Mouse (Mus musculus): Measurements from ENCODE around the gene Elf4. TPM values are rescaled to one million over a fixed set of nuclear protein-coding genes. Genes with fewer than 3 reads are reported as not detected.

Gene Elf4
- polyA plus RNA-seq, 1 experiment: 3.5 TPM

DNA sequence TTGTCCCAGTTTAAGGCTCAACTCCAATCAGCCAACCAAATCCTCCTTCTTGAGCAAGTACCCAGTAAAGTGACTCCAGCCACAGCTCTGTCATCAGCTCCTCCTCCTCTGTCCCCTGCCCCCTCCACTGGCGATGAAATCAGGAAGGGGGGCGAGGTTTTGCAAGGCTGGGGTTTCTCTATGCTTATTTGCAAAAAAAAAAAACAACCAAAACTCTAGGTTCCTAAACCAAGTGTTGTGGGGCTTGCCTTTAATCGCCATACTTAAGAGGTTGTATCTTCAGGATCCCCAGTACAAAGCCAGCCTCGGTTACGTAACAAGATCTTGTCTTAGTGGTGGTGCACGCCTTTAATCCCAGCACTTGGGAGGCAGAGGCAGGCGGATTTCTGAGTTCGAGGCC, 34.3 kb downstream of the Elf4 start:
- peaks cover 7% of the 10 kb centered on the region for H3K27me3 ChIP-seq (replicated peaks)
- peaks cover 91% of the 10 kb centered on the region for H3K4me1 ChIP-seq
- H3K36me3 ChIP-seq (replicated peaks; ENCODE audit: low read length): no peaks in the 10 kb centered on the region
- H3K9me3 ChIP-seq: no peaks in the 10 kb centered on the region
- peak overlapping the region; percentile 35 for H3K4me3 ChIP-seq (replicated peaks)
- TF ChIP-seq FLI1 (IDR thresholded peaks at IDR 0.05; ENCODE audit: low read length): no peak
- TF ChIP-seq GATA1 (IDR thresholded peaks at IDR 0.05; ENCODE audit: borderline replicate concordance, low read length): no peak

DNA sequence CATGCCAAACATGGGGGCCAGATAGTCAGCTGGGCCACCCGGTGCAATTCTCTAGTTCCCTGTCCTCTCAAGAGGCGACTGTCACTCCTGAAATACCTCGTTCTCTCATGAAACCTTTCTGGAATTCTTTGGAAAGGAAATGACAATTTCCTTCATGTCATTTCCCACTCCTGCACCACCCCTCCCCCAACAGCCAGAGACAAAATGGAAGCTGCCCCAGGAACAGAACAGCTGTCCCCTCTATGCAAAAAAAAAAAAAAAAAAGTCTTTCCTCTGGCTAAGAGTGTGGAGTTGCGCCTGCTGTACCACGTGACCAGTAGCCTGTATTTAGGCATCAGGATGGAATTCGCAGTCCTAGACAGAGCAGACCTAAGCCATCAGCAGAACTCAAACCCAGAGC, 34.7 kb downstream of the Elf4 start:
- TF ChIP-seq FLI1 (IDR thresholded peaks at IDR 0.05; ENCODE audit: low read length): no peak
- TF ChIP-seq GATA1 (IDR thresholded peaks at IDR 0.05; ENCODE audit: borderline replicate concordance, low read length): no peak
- Histone ChIP-seq H3K27me3 (replicated peaks) (peaks cover 6% of the 10 kb centered on the region), H3K9me3 (no peaks in the 10 kb centered on the region), H3K4me1 (peaks cover 91% of the 10 kb centered on the region), H3K36me3 (replicated peaks; ENCODE audit: low read length) (no peaks in the 10 kb centered on the region), H3K4me3 (replicated peaks) (peak overlapping the region; percentile 57)

GRCm38 (mm10) chrX:48425280-48425679, 37.7 kb downstream of the Elf4 start:
- H3K9me3 ChIP-seq: no peaks in the 10 kb centered on the region
- peak overlapping the region; percentile 92 for H3K4me3 ChIP-seq (replicated peaks)
- H3K36me3 ChIP-seq (replicated peaks; ENCODE audit: low read length): peaks cover 10% of the 10 kb centered on the region
- peaks cover 8% of the 10 kb centered on the region for H3K27me3 ChIP-seq (replicated peaks)
- TF ChIP-seq FLI1 (IDR thresholded peaks at IDR 0.05; ENCODE audit: low read length) (no peak), GATA1 (IDR thresholded peaks at IDR 0.05; ENCODE audit: borderline replicate concordance, low read length) (no peak)
- peaks cover 63% of the 10 kb centered on the region for H3K4me1 ChIP-seq

- H3K36me3 ChIP-seq (replicated peaks; ENCODE audit: low read length): peaks cover 15% of the 10 kb centered on the region
- TF ChIP-seq GATA1 (IDR thresholded peaks at IDR 0.05; ENCODE audit: borderline replicate concordance, low read length): no peak
- no peak for TF ChIP-seq FLI1 (IDR thresholded peaks at IDR 0.05; ENCODE audit: low read length)
- H3K9me3 ChIP-seq: no peaks in the 10 kb centered on the region
- H3K27me3 ChIP-seq (replicated peaks): peaks cover 9% of the 10 kb centered on the region
- peaks cover 56% of the 10 kb centered on the region for H3K4me1 ChIP-seq
- peak overlapping the region; percentile 92 for H3K4me3 ChIP-seq (replicated peaks)
Observed at GRCm38 (mm10) chrX:48424583-48424982, 38.3 kb downstream of the Elf4 start.

- TF ChIP-seq FLI1 (IDR thresholded peaks at IDR 0.05; ENCODE audit: low read length) (no peak), GATA1 (IDR thresholded peaks at IDR 0.05; ENCODE audit: borderline replicate concordance, low read length) (no peak)
- H3K4me3 ChIP-seq (replicated peaks): peak overlapping the region; percentile 92
- H3K4me1 ChIP-seq: peaks cover 54% of the 10 kb centered on the region
- H3K27me3 ChIP-seq (replicated peaks): peaks cover 13% of the 10 kb centered on the region
- H3K9me3 ChIP-seq: no peaks in the 10 kb centered on the region
- peaks cover 24% of the 10 kb centered on the region for H3K36me3 ChIP-seq (replicated peaks; ENCODE audit: low read length)
Observed at GRCm38 (mm10) chrX:48423671-48424070, 39.3 kb downstream of the Elf4 start.

DNA sequence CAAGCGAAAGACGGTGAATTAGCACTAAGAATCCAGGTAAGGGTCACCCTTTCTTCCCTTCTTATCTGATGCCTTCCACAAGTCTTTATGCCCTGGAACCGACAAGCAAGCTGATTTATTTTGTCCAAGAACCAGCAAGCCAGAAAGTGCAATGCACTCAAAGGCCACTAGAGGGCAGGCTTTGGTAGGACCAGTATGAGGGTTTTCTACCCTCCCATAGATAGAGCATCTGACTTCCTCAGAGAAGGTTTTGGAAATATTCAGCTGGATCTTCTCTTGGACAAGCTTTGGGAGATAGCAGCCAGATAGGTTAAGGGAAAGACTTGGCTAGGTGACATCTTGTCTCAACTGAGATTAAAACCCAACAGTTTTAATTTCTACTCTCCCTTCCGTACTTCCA, 39.9 kb downstream of the Elf4 start:
- H3K9me3 ChIP-seq: no peaks in the 10 kb centered on the region
- peaks cover 47% of the 10 kb centered on the region for H3K4me1 ChIP-seq
- TF ChIP-seq FLI1 (IDR thresholded peaks at IDR 0.05; ENCODE audit: low read length) (no peak), GATA1 (IDR thresholded peaks at IDR 0.05; ENCODE audit: borderline replicate concordance, low read length) (no peak)
- H3K27me3 ChIP-seq (replicated peaks): peaks cover 14% of the 10 kb centered on the region
- H3K36me3 ChIP-seq (replicated peaks; ENCODE audit: low read length): peaks cover 31% of the 10 kb centered on the region
- H3K4me3 ChIP-seq (replicated peaks): no peak overlapping the region

GRCm38 (mm10) chrX:48418417-48418816, 44.5 kb downstream of the Elf4 start:
- peaks cover 73% of the 10 kb centered on the region for H3K36me3 ChIP-seq (replicated peaks; ENCODE audit: low read length)
- no peak for TF ChIP-seq GATA1 (IDR thresholded peaks at IDR 0.05; ENCODE audit: borderline replicate concordance, low read length)
- TF ChIP-seq FLI1 (IDR thresholded peaks at IDR 0.05; ENCODE audit: low read length): no peak
- H3K9me3 ChIP-seq: no peaks in the 10 kb centered on the region
- peaks cover 18% of the 10 kb centered on the region for H3K27me3 ChIP-seq (replicated peaks)
- H3K4me3 ChIP-seq (replicated peaks): no peak overlapping the region
- H3K4me1 ChIP-seq: peaks cover 22% of the 10 kb centered on the region

GRCm38 (mm10) chrX:48414291-48414690, 48.6 kb downstream of the Elf4 start:
- H3K9me3 ChIP-seq: no peaks in the 10 kb centered on the region
- peaks cover 36% of the 10 kb centered on the region for H3K4me1 ChIP-seq
- TF ChIP-seq FLI1 (IDR thresholded peaks at IDR 0.05; ENCODE audit: low read length) (no peak), GATA1 (IDR thresholded peaks at IDR 0.05; ENCODE audit: borderline replicate concordance, low read length) (no peak)
- H3K27me3 ChIP-seq (replicated peaks): peaks cover 24% of the 10 kb centered on the region
- H3K4me3 ChIP-seq (replicated peaks): no peak overlapping the region
- H3K36me3 ChIP-seq (replicated peaks; ENCODE audit: low read length): peaks cover 78% of the 10 kb centered on the region

DNA sequence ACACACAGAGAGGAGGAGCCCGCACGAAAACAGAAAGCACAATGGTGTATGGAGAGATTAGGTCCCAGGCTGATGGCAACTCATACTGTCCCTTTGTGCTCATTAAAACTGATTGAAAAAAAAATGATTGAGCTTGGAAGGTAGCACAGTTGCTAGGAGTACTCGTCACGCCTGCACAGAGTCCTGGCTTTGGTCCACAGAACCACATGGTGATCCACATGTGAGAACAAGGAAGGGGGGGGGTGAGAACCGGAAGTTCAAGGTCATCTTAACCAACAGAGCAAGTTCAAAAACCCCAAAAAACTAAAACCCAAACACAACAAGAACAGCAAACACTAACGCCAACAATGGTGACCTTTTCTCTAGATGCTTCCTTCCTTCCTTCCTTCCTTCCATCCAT, 50.3 kb downstream of the Elf4 start:
- H3K36me3 ChIP-seq (replicated peaks; ENCODE audit: low read length): peaks cover 61% of the 10 kb centered on the region
- TF ChIP-seq GATA1 (IDR thresholded peaks at IDR 0.05; ENCODE audit: borderline replicate concordance, low read length): no peak
- no peak for TF ChIP-seq FLI1 (IDR thresholded peaks at IDR 0.05; ENCODE audit: low read length)
- H3K4me3 ChIP-seq (replicated peaks): no peak overlapping the region
- no peaks in the 10 kb centered on the region for H3K9me3 ChIP-seq
- H3K27me3 ChIP-seq (replicated peaks): peaks cover 22% of the 10 kb centered on the region
- H3K4me1 ChIP-seq: peaks cover 41% of the 10 kb centered on the region

DNA sequence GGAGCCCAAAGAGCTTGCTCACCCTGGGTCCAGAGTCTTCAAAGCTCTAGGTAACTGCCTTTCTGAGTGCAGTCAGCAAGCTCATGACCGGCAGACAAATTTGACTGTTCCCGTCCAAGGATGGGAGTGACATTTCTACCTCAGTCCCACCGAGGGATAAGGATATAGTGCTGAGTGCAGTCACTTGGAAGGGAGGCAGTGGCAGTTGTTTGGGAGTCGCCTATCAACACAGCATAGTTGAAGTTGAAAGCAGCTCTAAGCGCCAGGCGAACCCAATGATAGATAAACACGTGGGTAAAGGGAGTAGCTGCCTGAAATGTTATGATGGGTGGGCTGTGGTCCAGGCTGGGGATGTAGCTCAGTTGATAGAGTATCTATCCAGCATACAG, 52.5 kb downstream of the Elf4 start:
- TF ChIP-seq FLI1 (IDR thresholded peaks at IDR 0.05; ENCODE audit: low read length) (no peak), GATA1 (IDR thresholded peaks at IDR 0.05; ENCODE audit: borderline replicate concordance, low read length) (no peak)
- Histone ChIP-seq H3K4me1 (peaks cover 45% of the 10 kb centered on the region), H3K9me3 (no peaks in the 10 kb centered on the region), H3K27me3 (replicated peaks) (peaks cover 24% of the 10 kb centered on the region), H3K36me3 (replicated peaks; ENCODE audit: low read length) (peaks cover 58% of the 10 kb centered on the region), H3K4me3 (replicated peaks) (peak overlapping the region; percentile 91)

Measured in megakaryocyte, embryonic 14.5 days (primary cell).